Mouse (Mus musculus) adrenal gland, adult 8-10 months (tissue): Measurements from ENCODE around the gene Haus3. TPM values are rescaled to one million over a fixed set of nuclear protein-coding genes. Genes with fewer than 3 reads are reported as not detected.

Experiments used
- total RNA-seq, 4 experiments: library from RNA; stranded (reverse); gene quantifications; 2 replicates each; pipeline ENCODE4 v1.2.4; 2022

Gene Haus3
- total RNA-seq, 4 experiments from 2014 or later: 6.5 to 7.8 (median 7.7) TPM

Other genes starting within 250 kb of the Haus3 start
- gene Nelfa, start 233.1 kb downstream of the Haus3 start, total RNA-seq: 10 to 100 TPM; 19.5 to 29.0 (median 23.2) TPM
- gene Gm1673, start 186.1 kb downstream of the Haus3 start, total RNA-seq: 10 to 100 TPM; 20.2 to 71.9 (median 43.4) TPM
- 10 to 100 TPM in 3 of 4 experiments, 1 to 10 TPM in 1; 3.0 to 14.4 (median 11.8) TPM for gene Nat8l, start 173.5 kb downstream of the Haus3 start, total RNA-seq
- gene Poln, start 79 bp downstream of the Haus3 start, total RNA-seq: 1 to 10 TPM; 2.5 to 7.1 (median 5.3) TPM
- 100 to 1,000 TPM; 118 to 131 (median 125) TPM for gene Mxd4, start 18.2 kb upstream of the Haus3 start, total RNA-seq
- 1 to 10 TPM in 2 of 4 experiments, under 1 TPM in 2; 0.52 to 2.1 (median 1.1) TPM for gene Zfyve28, start 118.9 kb upstream of the Haus3 start, total RNA-seq
- under 1 TPM in 1 of 4 experiments, not detected in 3; 0.19 TPM for gene Cfap99, start 119.1 kb upstream of the Haus3 start, total RNA-seq
- gene Rnf4, start 166.8 kb upstream of the Haus3 start, total RNA-seq: 100 to 1,000 TPM in 1 of 4 experiments, 10 to 100 TPM in 3; 87.2 to 105 (median 94.0) TPM
- gene Fam193a, start 200.4 kb upstream of the Haus3 start, total RNA-seq: 10 to 100 TPM; 27.0 to 45.0 (median 33.4) TPM